Mouse (Mus musculus): ENCODE results near the gene Farsa. TPM values are rescaled to one million over a fixed set of nuclear protein-coding genes. Genes with fewer than 3 reads are reported as not detected.

The Farsa gene
- polyA plus RNA-seq, 1 experiment from 2014 or later, result 105 TPM

- no peak for ATAC-seq (ENCODE audit: low FRiP score, low TSS enrichment)
- Histone ChIP-seq H3K27ac (ENCODE audit: low read depth, low read length) (no peak overlapping the region), H3K4me1 (ENCODE audit: control insufficient read depth, insufficient read depth, low read length) (peaks cover 12% of the 10 kb centered on the region), H3K27me3 (ENCODE audit: control insufficient read depth, insufficient read depth, low read length) (peaks cover 36% of the 10 kb centered on the region), H3K4me2 (replicated peaks; ENCODE audit: low read depth, low read length) (no peak overlapping the region), H3K9me3 (ENCODE audit: control insufficient read depth, low read length) (peaks cover 3% of the 10 kb centered on the region; the same call in 1 of the 2 replicates), H3K9ac (ENCODE audit: low read depth, low read length) (no peak overlapping the region), H3K36me3 (ENCODE audit: control insufficient read depth, insufficient read depth, low read length) (no peaks in the 10 kb centered on the region), H3K4me3 (ENCODE audit: low read length) (no peak overlapping the region)
- WGBS, result 86% methylated on average over 6 of the region's 6 CpGs
These were observed 53.8 kb downstream of the Farsa start for GRCm38 (mm10) chr8:84910551-84910950.

GRCm38 (mm10) chr8:84911854-84912253, 55.1 kb downstream of the Farsa start:
- Histone ChIP-seq H3K4me1 (ENCODE audit: control insufficient read depth, insufficient read depth, low read length) (peaks cover 12% of the 10 kb centered on the region), H3K4me3 (ENCODE audit: low read length) (no peak overlapping the region), H3K36me3 (ENCODE audit: control insufficient read depth, insufficient read depth, low read length) (no peaks in the 10 kb centered on the region), H3K4me2 (replicated peaks; ENCODE audit: low read depth, low read length) (no peak overlapping the region), H3K9me3 (ENCODE audit: control insufficient read depth, low read length) (peaks cover 3% of the 10 kb centered on the region; the same call in 1 of the 2 replicates), H3K9ac (ENCODE audit: low read depth, low read length) (no peak overlapping the region), H3K27me3 (ENCODE audit: control insufficient read depth, insufficient read depth, low read length) (peaks cover 39% of the 10 kb centered on the region), H3K27ac (ENCODE audit: low read depth, low read length) (no peak overlapping the region)
- ATAC-seq (ENCODE audit: low FRiP score, low TSS enrichment), result no peak
- WGBS, result 84% methylated on average over 9 of the region's 9 CpGs

- H3K36me3 ChIP-seq (ENCODE audit: control insufficient read depth, insufficient read depth, low read length), result no peaks in the 10 kb centered on the region
- ATAC-seq (ENCODE audit: low FRiP score, low TSS enrichment), result no peak
- peaks cover 42% of the 10 kb centered on the region for H3K27me3 ChIP-seq (ENCODE audit: control insufficient read depth, insufficient read depth, low read length)
- WGBS, result 16% methylated on average over 27 of the region's 27 CpGs
- peaks cover 12% of the 10 kb centered on the region for H3K4me1 ChIP-seq (ENCODE audit: control insufficient read depth, insufficient read depth, low read length)
- peak overlapping the region; percentile 84 for H3K4me2 ChIP-seq (replicated peaks; ENCODE audit: low read depth, low read length)
- peak overlapping the region; percentile 40 for H3K9ac ChIP-seq (ENCODE audit: low read depth, low read length)
- peak overlapping the region; percentile 44 for H3K4me3 ChIP-seq (ENCODE audit: low read length)
- H3K9me3 ChIP-seq (ENCODE audit: control insufficient read depth, low read length), result peaks cover 3% of the 10 kb centered on the region; the same call in 1 of the 2 replicates
- H3K27ac ChIP-seq (ENCODE audit: low read depth, low read length), result no peak overlapping the region
These were observed 55.6 kb downstream of the Farsa start for GRCm38 (mm10) chr8:84912391-84912790.

- Histone ChIP-seq H3K9me3 (ENCODE audit: control insufficient read depth, low read length) (peaks cover 3% of the 10 kb centered on the region; the same call in 1 of the 2 replicates), H3K4me2 (replicated peaks; ENCODE audit: low read depth, low read length) (peak overlapping the region; percentile 84), H3K36me3 (ENCODE audit: control insufficient read depth, insufficient read depth, low read length) (no peaks in the 10 kb centered on the region), H3K4me1 (ENCODE audit: control insufficient read depth, insufficient read depth, low read length) (peaks cover 12% of the 10 kb centered on the region), H3K9ac (ENCODE audit: low read depth, low read length) (peak overlapping the region; percentile 40; the same call in 1 of the 2 replicates), H3K27ac (ENCODE audit: low read depth, low read length) (no peak overlapping the region), H3K4me3 (ENCODE audit: low read length) (peak overlapping the region; percentile 44), H3K27me3 (ENCODE audit: control insufficient read depth, insufficient read depth, low read length) (peaks cover 48% of the 10 kb centered on the region)
- peak; percentile 46 for ATAC-seq (ENCODE audit: low FRiP score, low TSS enrichment)
- 1% methylated on average over 55 of the region's 55 CpGs for WGBS
These were observed 56.2 kb downstream of the Farsa start for GRCm38 (mm10) chr8:84912895-84913501.

- Histone ChIP-seq H3K9ac (ENCODE audit: low read depth, low read length) (peak overlapping the region; percentile 40; the same call in 1 of the 2 replicates), H3K27ac (ENCODE audit: low read depth, low read length) (no peak overlapping the region), H3K4me2 (replicated peaks; ENCODE audit: low read depth, low read length) (peak overlapping the region; percentile 84), H3K9me3 (ENCODE audit: control insufficient read depth, low read length) (peaks cover 3% of the 10 kb centered on the region; the same call in 1 of the 2 replicates), H3K4me3 (ENCODE audit: low read length) (peak overlapping the region; percentile 44), H3K36me3 (ENCODE audit: control insufficient read depth, insufficient read depth, low read length) (no peaks in the 10 kb centered on the region), H3K27me3 (ENCODE audit: control insufficient read depth, insufficient read depth, low read length) (peaks cover 53% of the 10 kb centered on the region), H3K4me1 (ENCODE audit: control insufficient read depth, insufficient read depth, low read length) (peaks cover 12% of the 10 kb centered on the region)
- ATAC-seq (ENCODE audit: low FRiP score, low TSS enrichment), result no peak
- WGBS, result 15% methylated on average over 9 of the region's 9 CpGs
These were observed 56.7 kb downstream of the Farsa start for GRCm38 (mm10) chr8:84913502-84913900.

DNA sequence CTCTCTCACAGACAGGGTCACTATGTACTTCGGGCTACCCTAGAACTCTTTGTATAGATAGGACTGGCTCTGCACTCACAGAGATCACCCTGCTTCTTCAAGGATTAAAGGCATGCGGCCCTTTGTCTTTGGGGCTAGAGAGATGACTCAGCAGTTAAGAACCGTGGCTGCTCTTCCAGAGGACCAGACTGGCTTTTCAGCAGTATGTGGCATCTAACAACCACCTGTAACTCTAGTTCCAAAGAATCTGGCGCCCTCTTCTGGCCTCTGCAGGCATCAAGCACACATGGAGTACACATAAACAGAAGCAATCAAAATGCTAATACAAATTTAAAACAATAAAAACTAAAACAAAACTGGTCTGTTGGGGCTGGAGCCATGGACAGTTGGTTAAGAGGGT, 57.2 kb downstream of the Farsa start:
- no peak overlapping the region for H3K27ac ChIP-seq (ENCODE audit: low read depth, low read length)
- peaks cover 3% of the 10 kb centered on the region; the same call in 1 of the 2 replicates for H3K9me3 ChIP-seq (ENCODE audit: control insufficient read depth, low read length)
- no peaks in the 10 kb centered on the region for H3K36me3 ChIP-seq (ENCODE audit: control insufficient read depth, insufficient read depth, low read length)
- H3K9ac ChIP-seq (ENCODE audit: low read depth, low read length), result no peak overlapping the region
- H3K4me2 ChIP-seq (replicated peaks; ENCODE audit: low read depth, low read length), result no peak overlapping the region
- WGBS, result 35% methylated on average over 4 of the region's 4 CpGs
- peaks cover 9% of the 10 kb centered on the region for H3K4me1 ChIP-seq (ENCODE audit: control insufficient read depth, insufficient read depth, low read length)
- H3K27me3 ChIP-seq (ENCODE audit: control insufficient read depth, insufficient read depth, low read length), result peaks cover 56% of the 10 kb centered on the region
- ATAC-seq (ENCODE audit: low FRiP score, low TSS enrichment), result no peak
- H3K4me3 ChIP-seq (ENCODE audit: low read length), result no peak overlapping the region

- Histone ChIP-seq H3K9ac (ENCODE audit: low read depth, low read length) (no peak overlapping the region), H3K4me2 (replicated peaks; ENCODE audit: low read depth, low read length) (no peak overlapping the region), H3K27me3 (ENCODE audit: control insufficient read depth, insufficient read depth, low read length) (peaks cover 48% of the 10 kb centered on the region), H3K27ac (ENCODE audit: low read depth, low read length) (no peak overlapping the region), H3K4me1 (ENCODE audit: control insufficient read depth, insufficient read depth, low read length) (peaks cover 5% of the 10 kb centered on the region), H3K4me3 (ENCODE audit: low read length) (no peak overlapping the region), H3K36me3 (ENCODE audit: control insufficient read depth, insufficient read depth, low read length) (no peaks in the 10 kb centered on the region), H3K9me3 (ENCODE audit: control insufficient read depth, low read length) (peaks cover 3% of the 10 kb centered on the region; the same call in 1 of the 2 replicates)
- no peak for ATAC-seq (ENCODE audit: low FRiP score, low TSS enrichment)
- WGBS, result 88% methylated on average over 8 of the region's 8 CpGs
These were observed 58.5 kb downstream of the Farsa start for GRCm38 (mm10) chr8:84915269-84915668.

DNA sequence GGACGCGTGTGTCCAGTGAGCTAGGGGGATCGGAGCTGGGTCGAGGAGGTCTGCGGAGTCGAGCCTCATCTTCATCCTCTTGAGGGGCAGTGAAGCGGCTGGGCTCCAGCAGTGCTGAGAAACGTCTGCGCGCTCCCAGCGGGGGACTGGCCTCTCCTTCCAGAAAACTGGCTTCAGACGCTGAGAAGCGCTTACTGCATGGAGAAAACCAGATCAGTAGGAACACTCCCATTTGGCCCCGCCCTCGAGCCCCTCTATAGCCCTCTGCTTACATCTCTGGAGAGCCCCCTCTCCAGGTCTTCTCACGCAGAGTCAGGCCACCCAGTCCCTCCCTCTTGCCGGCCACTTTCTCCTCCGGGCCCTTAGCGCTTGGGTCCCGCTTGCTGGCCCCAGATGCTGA, 61.0 kb downstream of the Farsa start:
- Histone ChIP-seq H3K9me3 (ENCODE audit: control insufficient read depth, low read length) (peaks cover 3% of the 10 kb centered on the region; the same call in 1 of the 2 replicates), H3K9ac (ENCODE audit: low read depth, low read length) (no peak overlapping the region), H3K27me3 (ENCODE audit: control insufficient read depth, insufficient read depth, low read length) (peaks cover 30% of the 10 kb centered on the region), H3K27ac (ENCODE audit: low read depth, low read length) (no peak overlapping the region), H3K4me3 (ENCODE audit: low read length) (no peak overlapping the region), H3K4me1 (ENCODE audit: control insufficient read depth, insufficient read depth, low read length) (peaks cover 4% of the 10 kb centered on the region), H3K4me2 (replicated peaks; ENCODE audit: low read depth, low read length) (no peak overlapping the region), H3K36me3 (ENCODE audit: control insufficient read depth, insufficient read depth, low read length) (no peaks in the 10 kb centered on the region)
- ATAC-seq (ENCODE audit: low FRiP score, low TSS enrichment), result no peak
- WGBS, result 36% methylated on average over 20 of the region's 20 CpGs

DNA sequence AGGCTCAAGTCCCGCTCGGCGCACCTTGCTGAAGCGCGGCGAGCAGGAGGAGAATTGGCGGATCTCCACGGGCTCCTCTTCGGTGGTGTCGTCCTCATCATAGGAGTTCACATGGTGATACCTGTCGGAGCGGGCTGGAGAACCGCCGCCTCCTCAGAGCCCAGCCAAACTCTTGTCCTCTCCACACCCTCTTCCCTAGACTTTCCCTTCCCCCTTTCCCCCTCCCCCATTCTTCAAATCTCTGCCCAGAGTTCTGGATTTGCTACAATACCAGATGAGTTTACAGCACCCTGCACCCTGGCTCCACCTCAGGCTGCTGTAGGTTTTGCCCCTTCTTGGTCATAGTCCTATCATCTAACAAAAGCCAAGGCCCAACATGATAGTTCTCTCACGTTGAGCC, 61.9 kb downstream of the Farsa start:
- 93% methylated on average over 15 of the region's 15 CpGs for WGBS

More for the DNA sequence above, 61.9 kb downstream of the Farsa start:
- no peaks in the 10 kb centered on the region; the same call in 1 of the 2 replicates for H3K4me1 ChIP-seq (ENCODE audit: control insufficient read depth, insufficient read depth, low read length)
- H3K4me2 ChIP-seq (replicated peaks; ENCODE audit: low read depth, low read length), result no peak overlapping the region
- no peaks in the 10 kb centered on the region for H3K36me3 ChIP-seq (ENCODE audit: control insufficient read depth, insufficient read depth, low read length)
- ATAC-seq (ENCODE audit: low FRiP score, low TSS enrichment), result no peak
- H3K27ac ChIP-seq (ENCODE audit: low read depth, low read length), result no peak overlapping the region
- H3K4me3 ChIP-seq (ENCODE audit: low read length), result no peak overlapping the region
- H3K9ac ChIP-seq (ENCODE audit: low read depth, low read length), result no peak overlapping the region
- peaks cover 25% of the 10 kb centered on the region for H3K27me3 ChIP-seq (ENCODE audit: control insufficient read depth, insufficient read depth, low read length)
- peaks cover 3% of the 10 kb centered on the region; the same call in 1 of the 2 replicates for H3K9me3 ChIP-seq (ENCODE audit: control insufficient read depth, low read length)
